Mouse (Mus musculus) neural tube, embryonic 15.5 days (tissue): ENCODE measurements around the gene Slc9a9. TPM values are rescaled to one million over a fixed set of nuclear protein-coding genes. Genes with fewer than 3 reads are reported as not detected.

Experiments used
- ATAC-seq: fragments of 200-750 bp; cut with Nextera tagmentation; 2 replicates; pipeline ENCODE4 v1.8.0; 2017; ENCODE audit warnings: mild to moderate bottlenecking, moderate TSS enrichment, moderate library complexity; ENCODE audit not compliant: low FRiP score
- H3K27ac ChIP-seq: fragments of 300-500 bp; sonication (generic); replicated peaks from 2 replicates; pipeline ENCODE4 v1.5.1; 2015; ENCODE audit warnings: mild to moderate bottlenecking, inconsistent platforms
- H3K27me3 ChIP-seq: fragments of 300-500 bp; sonication (generic); replicated peaks from 2 replicates; pipeline ENCODE4 v1.6.1; 2015; ENCODE audit warnings: inconsistent platforms
- H3K36me3 ChIP-seq: fragments of 300-500 bp; sonication (generic); 2 replicates; pipeline ENCODE4 v1.6.1; 2015; ENCODE audit warnings: inconsistent platforms
- H3K4me1 ChIP-seq: fragments of 300-500 bp; sonication (generic); 2 replicates; pipeline ENCODE4 v1.6.1; 2015; ENCODE audit warnings: inconsistent platforms
- H3K4me2 ChIP-seq: fragments of 300-500 bp; sonication (generic); 2 replicates; pipeline ENCODE4 v1.6.1; 2015; ENCODE audit warnings: inconsistent platforms, mild to moderate bottlenecking, moderate library complexity
- H3K4me3 ChIP-seq: fragments of 300-500 bp; sonication (generic); replicated peaks from 2 replicates; pipeline ENCODE4 v1.5.1; 2015; ENCODE audit warnings: mild to moderate bottlenecking, inconsistent platforms
- H3K9ac ChIP-seq: fragments of 300-500 bp; sonication (generic); replicated peaks from 2 replicates; pipeline ENCODE4 v1.6.1; 2015; ENCODE audit warnings: mild to moderate bottlenecking, inconsistent platforms
- H3K9me3 ChIP-seq: fragments of 300-500 bp; sonication (generic); replicated peaks from 2 replicates; pipeline ENCODE4 v1.6.1; 2016; ENCODE audit warnings: inconsistent platforms
- WGBS: fragments of 180-500 bp; shearing (Covaris S2); methylation state at CpG from one replicate; pipeline ENCODE4 v1.1.7; 2015; ENCODE audit warnings: mixed read lengths; 5-methylcytosine and 5-hydroxymethylcytosine counted together
- microRNA-seq: library from miRNA; unstranded; fragments of <30 nt; microRNA quantifications from one replicate; pipeline ENCODE4, GENCODE M21; 2017
- polyA plus RNA-seq: library from polyadenylated mRNA; unstranded; fragments of >200 nt; fragmentation: Nextera tagmentation; extraction: Ambion mirVana; gene quantifications from 2 replicates; pipeline ENCODE4 v1.2.1, GENCODE M21; 2015

The Slc9a9 gene
- polyA plus RNA-seq, 1 experiment from 2014 or later, result 9.2 TPM

- Histone ChIP-seq H3K36me3 (no peaks in the 10 kb centered on the region), H3K4me2 (no peak overlapping the region), H3K4me1 (no peaks in the 10 kb centered on the region), H3K4me3 (no peak overlapping the region), H3K27ac (no peak overlapping the region), H3K27me3 (no peaks in the 10 kb centered on the region), H3K9me3 (no peaks in the 10 kb centered on the region), H3K9ac (no peak overlapping the region)
- 89% methylated on average over 6 of the region's 6 CpGs for WGBS
- no peak for ATAC-seq
Observed at GRCm38 (mm10) chr9:95255844-95256243, 586.1 kb downstream of the Slc9a9 start.

DNA sequence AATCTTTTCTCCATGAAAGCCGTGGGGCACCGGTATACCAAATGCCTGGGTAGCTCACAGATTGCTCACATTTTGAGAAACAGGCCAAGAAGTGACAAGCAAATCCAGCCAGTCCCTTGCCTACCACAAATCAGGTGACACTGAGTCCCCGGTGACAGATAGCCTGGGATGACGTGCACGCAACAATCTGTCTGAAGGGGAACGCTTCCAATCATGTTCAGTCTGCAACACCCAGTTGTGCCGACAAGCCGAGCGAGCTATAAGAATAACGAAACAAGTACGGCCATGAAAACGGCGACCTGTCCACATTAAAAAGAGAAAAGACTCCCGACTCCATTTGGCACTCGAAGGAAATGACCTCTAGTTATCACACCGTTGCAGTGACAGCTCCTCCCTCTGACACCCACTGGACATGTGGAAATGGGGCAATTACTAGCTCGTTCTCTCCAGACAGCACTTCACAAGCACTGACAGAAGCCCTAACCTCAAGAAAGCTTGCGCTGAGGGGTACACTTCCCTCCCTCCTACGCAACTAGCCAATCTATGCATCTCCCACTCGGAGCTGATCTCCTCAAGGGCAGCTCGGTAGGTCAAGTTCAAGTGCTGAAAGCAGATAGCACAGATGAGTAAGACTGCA lies 587.1 kb downstream of the Slc9a9 start:
- Histone ChIP-seq H3K4me1 (no peaks in the 10 kb centered on the region), H3K4me2 (no peak overlapping the region), H3K36me3 (no peaks in the 10 kb centered on the region), H3K9me3 (no peaks in the 10 kb centered on the region), H3K27me3 (no peaks in the 10 kb centered on the region), H3K4me3 (no peak overlapping the region), H3K27ac (no peak overlapping the region), H3K9ac (no peak overlapping the region)
- no peak for ATAC-seq
- 86% methylated on average over 21 of the region's 21 CpGs for WGBS

- no peak overlapping the region for H3K4me2 ChIP-seq
- H3K9ac ChIP-seq, result no peak overlapping the region
- H3K4me3 ChIP-seq, result no peak overlapping the region
- H3K27ac ChIP-seq, result no peak overlapping the region
- WGBS, result 67% methylated on average over 3 of the region's 3 CpGs
- ATAC-seq, result no peak
- no peaks in the 10 kb centered on the region for H3K27me3 ChIP-seq
- no peaks in the 10 kb centered on the region for H3K4me1 ChIP-seq
- no peaks in the 10 kb centered on the region for H3K9me3 ChIP-seq
- no peaks in the 10 kb centered on the region for H3K36me3 ChIP-seq
Observed at GRCm38 (mm10) chr9:95262851-95263250, 593.1 kb downstream of the Slc9a9 start.

GRCm38 (mm10) chr9:95263867-95264509 lies 594.3 kb downstream of the Slc9a9 start:
- H3K9ac ChIP-seq, result no peak overlapping the region
- H3K4me1 ChIP-seq, result no peaks in the 10 kb centered on the region
- 72% methylated on average over 9 of the region's 9 CpGs for WGBS
- no peak overlapping the region for H3K27ac ChIP-seq
- H3K9me3 ChIP-seq, result no peaks in the 10 kb centered on the region
- H3K4me2 ChIP-seq, result no peak overlapping the region
- no peaks in the 10 kb centered on the region for H3K36me3 ChIP-seq
- no peaks in the 10 kb centered on the region for H3K27me3 ChIP-seq
- no peak overlapping the region for H3K4me3 ChIP-seq
- ATAC-seq, result no peak

DNA sequence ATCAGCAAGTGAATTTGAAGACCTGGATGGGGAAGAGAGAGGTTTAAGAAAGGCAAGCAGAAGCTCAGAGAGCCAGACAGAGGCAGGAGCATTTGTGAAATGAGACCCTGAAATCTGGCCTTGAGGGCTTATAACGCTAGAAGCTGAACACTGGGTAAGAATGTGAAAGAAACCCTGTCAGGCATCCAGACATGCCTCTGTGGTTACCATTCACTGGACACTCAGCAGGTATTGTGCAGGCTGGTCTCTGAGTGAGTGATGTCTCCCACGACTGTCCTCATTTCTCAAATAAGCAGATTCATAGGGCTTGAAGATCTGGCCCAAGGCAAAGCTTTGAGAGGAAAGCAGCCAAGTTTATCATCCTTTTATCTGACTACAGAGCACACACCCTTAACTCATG lies 596.5 kb downstream of the Slc9a9 start:
- no peaks in the 10 kb centered on the region for H3K9me3 ChIP-seq
- H3K4me1 ChIP-seq, result no peaks in the 10 kb centered on the region
- H3K36me3 ChIP-seq, result no peaks in the 10 kb centered on the region
- 57% methylated on average over 2 of the region's 2 CpGs for WGBS
- H3K9ac ChIP-seq, result no peak overlapping the region
- no peak overlapping the region for H3K4me3 ChIP-seq
- no peaks in the 10 kb centered on the region for H3K27me3 ChIP-seq
- H3K27ac ChIP-seq, result no peak overlapping the region
- no peak for ATAC-seq
- no peak overlapping the region for H3K4me2 ChIP-seq

DNA sequence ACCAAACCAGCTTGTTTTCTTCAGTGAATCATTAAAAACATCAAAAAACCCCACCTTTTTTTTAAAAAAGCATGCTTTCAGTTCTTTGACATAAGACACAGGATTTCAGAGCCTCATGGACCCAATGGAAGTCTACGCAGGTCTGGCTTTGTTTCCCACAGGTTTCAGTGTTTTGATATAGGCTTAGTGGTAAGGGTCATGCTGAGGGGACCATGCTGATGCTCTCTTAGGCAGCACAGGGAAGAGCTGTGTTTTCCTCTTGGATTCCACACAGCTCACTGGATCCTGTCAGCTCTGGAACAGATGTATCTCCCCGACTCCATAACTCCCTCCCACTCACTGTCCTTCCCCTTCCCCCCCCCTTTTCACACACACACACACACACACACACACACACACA lies 597.2 kb downstream of the Slc9a9 start:
- Histone ChIP-seq H3K4me2 (no peak overlapping the region), H3K36me3 (no peaks in the 10 kb centered on the region), H3K4me1 (no peaks in the 10 kb centered on the region), H3K9me3 (no peaks in the 10 kb centered on the region), H3K9ac (no peak overlapping the region), H3K27ac (no peak overlapping the region), H3K27me3 (no peaks in the 10 kb centered on the region), H3K4me3 (no peak overlapping the region)
- ATAC-seq, result no peak
- 73% methylated on average over 2 of the region's 2 CpGs for WGBS

GRCm38 (mm10) chr9:95279590-95280344 lies 610.1 kb downstream of the Slc9a9 start:
- ATAC-seq, result no peak
- Histone ChIP-seq H3K36me3 (no peaks in the 10 kb centered on the region), H3K9me3 (no peaks in the 10 kb centered on the region), H3K27me3 (no peaks in the 10 kb centered on the region), H3K4me1 (no peaks in the 10 kb centered on the region), H3K4me2 (no peak overlapping the region), H3K9ac (no peak overlapping the region), H3K27ac (no peak overlapping the region), H3K4me3 (no peak overlapping the region)
- WGBS, result 83% methylated on average over 10 of the region's 10 CpGs

Small RNA genes lying within 50 kb of the gene (microRNA-seq; reads per million reads assigned to microRNA genes)
- not detected for gene Mir7656

Other genes with a start within 250 kb of the Slc9a9 start
- 8.6 and 13.3 TPM in 2 replicates for gene 1190002N15Rik, start 131.8 kb upstream of the Slc9a9 start, polyA plus RNA-seq